Mouse (Mus musculus) kidney, embryonic 16.5 days (tissue): ENCODE data around the gene Fbrsl1. TPM values are rescaled to one million over a fixed set of nuclear protein-coding genes. Genes with fewer than 3 reads are reported as not detected.

ENCODE experiments used
- ATAC-seq: fragments of 200-750 bp; cut with Nextera tagmentation; 2 replicates; pipeline ENCODE4 v1.8.0; 2017; ENCODE audit warnings: moderate TSS enrichment; ENCODE audit not compliant: low FRiP score, low TSS enrichment
- H3K27ac ChIP-seq: fragments of 300-500 bp; sonication (generic); 2 replicates; pipeline ENCODE4 v1.5.1; 2014; ENCODE audit warnings: low read length
- H3K27me3 ChIP-seq: fragments of 300-500 bp; sonication (generic); 2 replicates; pipeline ENCODE4 v1.6.1; 2014; ENCODE audit warnings: low read length, control low read depth, mixed read lengths; ENCODE audit not compliant: insufficient read depth
- H3K36me3 ChIP-seq: fragments of 300-500 bp; sonication (generic); 2 replicates; pipeline ENCODE4 v1.6.1; 2014; ENCODE audit warnings: low read length, control low read depth, mixed read lengths; ENCODE audit not compliant: insufficient read depth
- H3K4me1 ChIP-seq: fragments of 300-500 bp; sonication (generic); 2 replicates; pipeline ENCODE4 v1.6.1; 2014; ENCODE audit warnings: low read length, control low read depth, mixed read lengths; ENCODE audit not compliant: insufficient read depth
- H3K4me2 ChIP-seq: fragments of 300-500 bp; sonication (generic); replicated peaks from 2 replicates; pipeline ENCODE4 v1.6.1; 2014; ENCODE audit warnings: low read depth, low read length
- H3K4me3 ChIP-seq: fragments of 300-500 bp; sonication (generic); 2 replicates; pipeline ENCODE4 v1.5.1; 2014; ENCODE audit warnings: mild to moderate bottlenecking, low read length
- H3K9ac ChIP-seq: fragments of 300-500 bp; sonication (generic); replicated peaks from 2 replicates; pipeline ENCODE4 v1.6.1; 2014; ENCODE audit warnings: low read length
- H3K9me3 ChIP-seq: fragments of 300-500 bp; sonication (generic); 2 replicates; pipeline ENCODE4 v1.6.1; 2016; ENCODE audit warnings: low read length, control low read depth
- WGBS: fragments of 180-500 bp; shearing (Covaris S2); extraction: QIAGEN DNeasy Blood & Tissue Kit; methylation state at CpG from one replicate; pipeline ENCODE4 v1.1.7; 2014; 5-methylcytosine and 5-hydroxymethylcytosine counted together
- polyA plus RNA-seq: library from polyadenylated mRNA; unstranded; fragments of >200 nt; fragmentation: Nextera tagmentation; extraction: Ambion mirVana; gene quantifications from 2 replicates; pipeline ENCODE4 v1.2.1, GENCODE M21; 2015

Gene Fbrsl1
- polyA plus RNA-seq, 1 experiment from 2014 or later = 9.8 TPM

- ATAC-seq = peak; percentile 58; the same call in 1 of the 2 replicates
- no peak overlapping the region for H3K27ac ChIP-seq
- WGBS = 31% methylated on average over 9 of the region's 9 CpGs
Measured at GRCm38 (mm10) chr5:110357531-110358179, 90.6 kb downstream of the Fbrsl1 start.

GRCm38 (mm10) chr5:110354716-110355115, 93.6 kb downstream of the Fbrsl1 start:
- Histone ChIP-seq H3K27ac (no peak overlapping the region), H3K9ac (no peak overlapping the region), H3K9me3 (no peaks in the 10 kb centered on the region), H3K4me2 (no peak overlapping the region), H3K4me3 (no peak overlapping the region), H3K4me1 (no peaks in the 10 kb centered on the region), H3K27me3 (0 out of 2 replicates have a peak, but pooled peaks cover 3% of the 10 kb centered on the region), H3K36me3 (no peaks in the 10 kb centered on the region)
- ATAC-seq = no peak
- 15% methylated on average over 7 of the region's 7 CpGs for WGBS

More at GRCm38 (mm10) chr5:110357531-110358179, 90.6 kb downstream of the Fbrsl1 start:
- Histone ChIP-seq H3K9me3 (no peaks in the 10 kb centered on the region), H3K4me3 (no peak overlapping the region), H3K9ac (no peak overlapping the region), H3K27me3 (0 out of 2 replicates have a peak, but pooled peaks cover 3% of the 10 kb centered on the region), H3K4me2 (no peak overlapping the region), H3K4me1 (no peaks in the 10 kb centered on the region), H3K36me3 (no peaks in the 10 kb centered on the region)

GRCm38 (mm10) chr5:110347006-110347405, 101.3 kb downstream of the Fbrsl1 start:
- 72% methylated on average over 8 of the region's 8 CpGs for WGBS
- no peak overlapping the region for H3K4me3 ChIP-seq
- no peak overlapping the region for H3K27ac ChIP-seq
- H3K4me2 ChIP-seq = no peak overlapping the region
- no peaks in the 10 kb centered on the region for H3K9me3 ChIP-seq
- H3K27me3 ChIP-seq = peaks cover 4% of the 10 kb centered on the region
- no peak overlapping the region for H3K9ac ChIP-seq
- peaks cover 15% of the 10 kb centered on the region; the same call in 1 of the 2 replicates for H3K4me1 ChIP-seq
- no peak for ATAC-seq
- no peaks in the 10 kb centered on the region for H3K36me3 ChIP-seq

- no peak for ATAC-seq
- H3K4me3 ChIP-seq = no peak overlapping the region
- H3K36me3 ChIP-seq = no peaks in the 10 kb centered on the region
- H3K9ac ChIP-seq = no peak overlapping the region
- H3K9me3 ChIP-seq = no peaks in the 10 kb centered on the region
- peaks cover 12% of the 10 kb centered on the region for H3K27me3 ChIP-seq
- no peak overlapping the region for H3K4me2 ChIP-seq
- H3K4me1 ChIP-seq = peaks cover 15% of the 10 kb centered on the region; the same call in 1 of the 2 replicates
- 94% methylated on average over 4 of the region's 4 CpGs for WGBS
- no peak overlapping the region for H3K27ac ChIP-seq
Measured at GRCm38 (mm10) chr5:110345553-110345952, 102.8 kb downstream of the Fbrsl1 start.

GRCm38 (mm10) chr5:110344524-110344923, 103.8 kb downstream of the Fbrsl1 start, which contains the start of gene Lrcol1:
TSS of gene Lrcol1 (plus strand) at chr5:110344730.
- no peak within 1 kb of the TSS for H3K9ac ChIP-seq
- H3K36me3 ChIP-seq = no peaks in the 10 kb centered on the region
- no peak within 1 kb of the TSS for H3K4me2 ChIP-seq
- H3K27me3 ChIP-seq = peaks cover 12% of the 10 kb centered on the region
- H3K27ac ChIP-seq = no peak within 1 kb of the TSS
- no peak for ATAC-seq
- H3K4me1 ChIP-seq = peaks cover 15% of the 10 kb centered on the region; the same call in 1 of the 2 replicates
- 48% methylated on average over 4 of the region's 4 CpGs for WGBS
- no peaks in the 10 kb centered on the region for H3K9me3 ChIP-seq
- no peak within 1 kb of the TSS for H3K4me3 ChIP-seq

- Histone ChIP-seq H3K4me1 (peaks cover 20% of the 10 kb centered on the region; the same call in 1 of the 2 replicates), H3K9ac (peak within 1 kb of the TSS; percentile 61), H3K36me3 (peaks cover 3% of the 10 kb centered on the region), H3K9me3 (no peaks in the 10 kb centered on the region), H3K27me3 (peaks cover 12% of the 10 kb centered on the region), H3K4me3 (peak within 1 kb of the TSS; percentile 54), H3K4me2 (peak within 1 kb of the TSS; percentile 94), H3K27ac (no peak within 1 kb of the TSS)
- WGBS = under 1% methylated on average over 43 of the region's 43 CpGs
- peak; percentile 80 for ATAC-seq
Measured at GRCm38 (mm10) chr5:110342648-110343284, 105.5 kb downstream of the Fbrsl1 start, which contains the start of gene P2rx2. TSS of gene P2rx2 (minus strand) at chr5:110343212.

GRCm38 (mm10) chr5:110338792-110339191, 109.5 kb downstream of the Fbrsl1 start:
- 68% methylated on average over 2 of the region's 2 CpGs for WGBS
- H3K27ac ChIP-seq = no peak overlapping the region
- H3K4me3 ChIP-seq = no peak overlapping the region
- H3K9me3 ChIP-seq = no peaks in the 10 kb centered on the region
- no peak overlapping the region for H3K4me2 ChIP-seq
- ATAC-seq = no peak
- peaks cover 15% of the 10 kb centered on the region; the same call in 1 of the 2 replicates for H3K4me1 ChIP-seq
- H3K36me3 ChIP-seq = peaks cover 41% of the 10 kb centered on the region
- H3K9ac ChIP-seq = no peak overlapping the region
- peaks cover 12% of the 10 kb centered on the region for H3K27me3 ChIP-seq

- no peaks in the 10 kb centered on the region for H3K27me3 ChIP-seq
- no peak overlapping the region for H3K4me2 ChIP-seq
- no peak for ATAC-seq
- H3K36me3 ChIP-seq = peaks cover 64% of the 10 kb centered on the region
- no peak overlapping the region for H3K27ac ChIP-seq
- no peak overlapping the region for H3K9ac ChIP-seq
- WGBS = 70% methylated on average over 3 of the region's 3 CpGs
- no peaks in the 10 kb centered on the region for H3K9me3 ChIP-seq
- no peaks in the 10 kb centered on the region for H3K4me1 ChIP-seq
- no peak overlapping the region for H3K4me3 ChIP-seq
Measured at GRCm38 (mm10) chr5:110330508-110330907, 117.8 kb downstream of the Fbrsl1 start.

- ATAC-seq = no peak
- Histone ChIP-seq H3K36me3 (peaks cover 38% of the 10 kb centered on the region), H3K4me2 (no peak overlapping the region), H3K4me1 (no peaks in the 10 kb centered on the region), H3K9ac (no peak overlapping the region), H3K4me3 (no peak overlapping the region), H3K27me3 (no peaks in the 10 kb centered on the region), H3K27ac (no peak overlapping the region), H3K9me3 (no peaks in the 10 kb centered on the region)
- WGBS = 95% methylated on average over 3 of the region's 3 CpGs
Measured at GRCm38 (mm10) chr5:110313127-110313526, 135.2 kb downstream of the Fbrsl1 start.
